Mouse (Mus musculus) limb, embryonic 14.5 days (tissue): ENCODE data around the gene Tubb2b. TPM values are rescaled to one million over a fixed set of nuclear protein-coding genes. Genes with fewer than 3 reads are reported as not detected.

Source experiments
- ATAC-seq: fragments of 200-750 bp; cut with Nextera tagmentation; 2 replicates; pipeline ENCODE4 v1.8.0; 2017; ENCODE audit warnings: low read depth, moderate number of reproducible peaks, moderate TSS enrichment; ENCODE audit not compliant: low FRiP score
- DNase-seq: peaks from one replicate; pipeline ENCODE4 v3.0.0-alpha.2; 2015; ENCODE audit warnings: low spot score
- H3K27ac ChIP-seq: fragments of 300-500 bp; sonication (generic); replicated peaks from 2 replicates; pipeline ENCODE4 v1.5.1; 2014; ENCODE audit warnings: low read depth, mild to moderate bottlenecking, low read length, moderate library complexity, mixed read lengths
- H3K27me3 ChIP-seq: fragments of 300-500 bp; sonication (generic); 2 replicates; pipeline ENCODE4 v1.6.1; 2014; ENCODE audit warnings: low read length, mixed read lengths; ENCODE audit not compliant: control insufficient read depth, insufficient read depth
- H3K36me3 ChIP-seq: fragments of 300-500 bp; sonication (generic); 2 replicates; pipeline ENCODE4 v1.6.1; 2014; ENCODE audit warnings: mild to moderate bottlenecking, low read length, moderate library complexity, mixed read lengths; ENCODE audit not compliant: control insufficient read depth, insufficient read depth
- H3K4me1 ChIP-seq: fragments of 300-500 bp; sonication (generic); 2 replicates; pipeline ENCODE4 v1.6.1; 2014; ENCODE audit warnings: antibody characterized with exemption, low read length, mixed read lengths; ENCODE audit not compliant: control insufficient read depth, insufficient read depth
- H3K4me2 ChIP-seq: fragments of 300-500 bp; sonication (generic); replicated peaks from 2 replicates; pipeline ENCODE4 v1.6.1; 2014; ENCODE audit warnings: low read depth, mild to moderate bottlenecking, low read length, moderate library complexity; ENCODE audit not compliant: severe bottlenecking
- H3K4me3 ChIP-seq: fragments of 300-500 bp; sonication (generic); replicated peaks from 2 replicates; pipeline ENCODE4 v1.5.1; 2014; ENCODE audit warnings: low read length
- H3K9ac ChIP-seq: fragments of 300-500 bp; sonication (generic); 2 replicates; pipeline ENCODE4 v1.6.1; 2014; ENCODE audit warnings: mild to moderate bottlenecking, low read depth, low read length, moderate library complexity; ENCODE audit not compliant: severe bottlenecking
- H3K9me3 ChIP-seq: fragments of 300-500 bp; sonication (generic); 2 replicates; pipeline ENCODE4 v1.6.1; 2016; ENCODE audit warnings: low read length; ENCODE audit not compliant: control insufficient read depth
- POLR2A ChIP-seq: fragments of 200-500 bp; IDR thresholded peaks from 2 replicates; pipeline ENCODE4 v1.8.0; 2012; ENCODE audit warnings: inconsistent platforms, mild to moderate bottlenecking, moderate library complexity, borderline replicate concordance; ENCODE audit not compliant: insufficient read depth, insufficient read length; ENCODE audit errors: extremely low read depth
- WGBS: fragments of 180-500 bp; shearing (Covaris S2); extraction: QIAGEN DNeasy Blood & Tissue Kit; methylation state at CpG from one replicate; pipeline ENCODE4 v1.1.7; 2014; 5-methylcytosine and 5-hydroxymethylcytosine counted together
- polyA plus RNA-seq, 2 experiments: library from polyadenylated mRNA; depleted of rRNA in 1 of 2; stranded (reverse) in 1 of 2; unstranded in 1 of 2; fragments of >200 nt; fragmentation: Nextera tagmentation in 1 of 2; extraction: Ambion mirVana in 1 of 2; gene quantifications; 2 replicates each; pipeline versions ENCODE4 v1.2.1 to v1.2.3; 2012 to 2014

Gene Tubb2b
- polyA plus RNA-seq, 2 experiments: 28.5 to 376 TPM

GRCm38 (mm10) chr13:34087052-34087812 lies 43.0 kb downstream of the Tubb2b start:
- no peak for DNase-seq
- no peak overlapping the region for H3K27ac ChIP-seq
- H3K4me1 ChIP-seq: no peaks in the 10 kb centered on the region
- no peak overlapping the region for H3K9ac ChIP-seq
- no peak overlapping the region for H3K4me3 ChIP-seq
- no peak for TF ChIP-seq POLR2A
- no peaks in the 10 kb centered on the region for H3K9me3 ChIP-seq
- H3K36me3 ChIP-seq: no peaks in the 10 kb centered on the region
- no peak overlapping the region for H3K4me2 ChIP-seq
- H3K27me3 ChIP-seq: no peaks in the 10 kb centered on the region
- WGBS: 55% methylated on average over 7 of the region's 7 CpGs
- ATAC-seq: no peak; the same call in 1 of the 2 replicates

GRCm38 (mm10) chr13:34084026-34084750 lies 46.1 kb downstream of the Tubb2b start:
- ATAC-seq (no peak), DNase-seq (no peak)
- WGBS: 70% methylated on average over 9 of the region's 9 CpGs
- Histone ChIP-seq H3K27ac (peak overlapping the region; percentile 59), H3K4me1 (no peaks in the 10 kb centered on the region), H3K9me3 (no peaks in the 10 kb centered on the region), H3K4me3 (no peak overlapping the region), H3K27me3 (no peaks in the 10 kb centered on the region), H3K9ac (no peak overlapping the region), H3K36me3 (no peaks in the 10 kb centered on the region), H3K4me2 (no peak overlapping the region)
- TF ChIP-seq POLR2A: no peak

- H3K27ac ChIP-seq: no peak overlapping the region
- 82% methylated on average over 4 of the region's 4 CpGs for WGBS
- H3K4me3 ChIP-seq: no peak overlapping the region
- no peaks in the 10 kb centered on the region for H3K27me3 ChIP-seq
- no peaks in the 10 kb centered on the region for H3K36me3 ChIP-seq
- H3K4me1 ChIP-seq: peaks cover 11% of the 10 kb centered on the region
- no peak overlapping the region for H3K4me2 ChIP-seq
- H3K9me3 ChIP-seq: no peaks in the 10 kb centered on the region
- TF ChIP-seq POLR2A: no peak
- DNase-seq: no peak
- H3K9ac ChIP-seq: no peak overlapping the region
- no peak for ATAC-seq
These were observed 48.3 kb downstream of the Tubb2b start for GRCm38 (mm10) chr13:34081926-34082325.

- ATAC-seq (no peak), DNase-seq (no peak)
- 90% methylated on average over 3 of the region's 3 CpGs for WGBS
- H3K4me2 ChIP-seq: no peak overlapping the region
- no peak overlapping the region for H3K4me3 ChIP-seq
- H3K27me3 ChIP-seq: no peaks in the 10 kb centered on the region
- H3K4me1 ChIP-seq: peaks cover 16% of the 10 kb centered on the region
- no peak overlapping the region for H3K27ac ChIP-seq
- no peaks in the 10 kb centered on the region for H3K9me3 ChIP-seq
- 0 out of 2 replicates have a peak, but pooled peaks cover 9% of the 10 kb centered on the region for H3K36me3 ChIP-seq
- TF ChIP-seq POLR2A: no peak
- no peak overlapping the region for H3K9ac ChIP-seq
These were observed 50.5 kb downstream of the Tubb2b start for GRCm38 (mm10) chr13:34079801-34080200.

GRCm38 (mm10) chr13:34078500-34079280 lies 51.6 kb downstream of the Tubb2b start:
- Histone ChIP-seq H3K4me1 (peaks cover 16% of the 10 kb centered on the region), H3K9me3 (no peaks in the 10 kb centered on the region), H3K4me3 (peak overlapping the region; percentile 75), H3K4me2 (peak overlapping the region; percentile 79), H3K36me3 (peaks cover 9% of the 10 kb centered on the region; the same call in 1 of the 2 replicates), H3K9ac (peak overlapping the region; percentile 78), H3K27ac (no peak overlapping the region), H3K27me3 (no peaks in the 10 kb centered on the region)
- ATAC-seq (no peak; the same call in 1 of the 2 replicates), DNase-seq (no peak)
- WGBS: 16% methylated on average over 16 of the region's 16 CpGs
- no peak for TF ChIP-seq POLR2A
